Mouse (Mus musculus) lung, embryonic 14.5 days (tissue): ENCODE results near the gene Nupl1. TPM values are rescaled to one million over a fixed set of nuclear protein-coding genes. Genes with fewer than 3 reads are reported as not detected.

Experiments
- ATAC-seq: fragments of 200-750 bp; cut with Nextera tagmentation; 2 replicates; pipeline ENCODE4 v1.8.0; 2017; ENCODE audit warnings: mild to moderate bottlenecking, moderate TSS enrichment, moderate library complexity; ENCODE audit not compliant: insufficient read depth
- DNase-seq: peaks from one replicate; pipeline ENCODE4 v3.0.0-alpha.2; 2015
- H3K27ac ChIP-seq: fragments of 300-500 bp; sonication (generic); 2 replicates; pipeline ENCODE4 v1.5.1; 2014; ENCODE audit warnings: low read depth, mild to moderate bottlenecking, moderate library complexity
- H3K27me3 ChIP-seq: fragments of 300-500 bp; sonication (generic); 2 replicates; pipeline ENCODE4 v1.6.1; 2014; ENCODE audit warnings: low read length, control low read depth; ENCODE audit not compliant: insufficient read depth
- H3K36me3 ChIP-seq: fragments of 300-500 bp; sonication (generic); 2 replicates; pipeline ENCODE4 v1.6.1; 2014; ENCODE audit warnings: control low read depth; ENCODE audit not compliant: insufficient read depth
- H3K4me1 ChIP-seq: fragments of 300-500 bp; sonication (generic); 2 replicates; pipeline ENCODE4 v1.6.1; 2014; ENCODE audit warnings: antibody characterized with exemption, control low read depth; ENCODE audit not compliant: insufficient read depth
- H3K4me2 ChIP-seq: fragments of 300-500 bp; sonication (generic); 2 replicates; pipeline ENCODE4 v1.6.1; 2014; ENCODE audit warnings: mild to moderate bottlenecking
- H3K4me3 ChIP-seq: fragments of 300-500 bp; sonication (generic); 2 replicates; pipeline ENCODE4 v1.5.1; 2014; ENCODE audit warnings: low read depth, low read length
- H3K9ac ChIP-seq: fragments of 300-500 bp; sonication (generic); 2 replicates; pipeline ENCODE4 v1.6.1; 2014
- H3K9me3 ChIP-seq: fragments of 300-500 bp; sonication (generic); 2 replicates; pipeline ENCODE4 v1.6.1; 2016; ENCODE audit warnings: low read depth, low read length, control low read depth
- CTCF ChIP-seq: IDR thresholded peaks from 2 replicates; pipeline ENCODE4 v1.5.1; 2016; ENCODE audit warnings: antibody characterized with exemption, low read depth
- WGBS: fragments of 180-500 bp; shearing (Covaris S2); extraction: QIAGEN DNeasy Blood & Tissue Kit; methylation state at CpG from one replicate; pipeline ENCODE4 v1.1.7; 2014; 5-methylcytosine and 5-hydroxymethylcytosine counted together
- polyA plus RNA-seq: library from polyadenylated mRNA; unstranded; fragments of >200 nt; fragmentation: Nextera tagmentation; extraction: Ambion mirVana; gene quantifications from 2 replicates; pipeline ENCODE4 v1.2.1, GENCODE M21; 2014

Nupl1 gene
- polyA plus RNA-seq, 1 experiment from 2014 or later, result not detected

- Histone ChIP-seq H3K36me3 (no peaks in the 10 kb centered on the region), H3K9ac (no peak overlapping the region), H3K4me2 (no peak overlapping the region), H3K27ac (no peak overlapping the region), H3K4me3 (no peak overlapping the region), H3K9me3 (no peaks in the 10 kb centered on the region), H3K27me3 (no peaks in the 10 kb centered on the region), H3K4me1 (no peaks in the 10 kb centered on the region)
- ATAC-seq, result no peak
- no peak for DNase-seq
- WGBS, result 78% methylated on average over 5 of the region's 5 CpGs
- no peak for TF ChIP-seq CTCF
Observed at GRCm38 (mm10) chr14:60195999-60196398, 55.2 kb downstream of the Nupl1 start.

GRCm38 (mm10) chr14:60194606-60195005 is 56.6 kb downstream of the Nupl1 start:
- Histone ChIP-seq H3K9me3 (no peaks in the 10 kb centered on the region), H3K4me1 (no peaks in the 10 kb centered on the region), H3K36me3 (no peaks in the 10 kb centered on the region), H3K27ac (no peak overlapping the region), H3K9ac (no peak overlapping the region), H3K4me3 (no peak overlapping the region), H3K4me2 (no peak overlapping the region), H3K27me3 (no peaks in the 10 kb centered on the region)
- no peak for ATAC-seq
- 68% methylated on average over 1 of the region's 1 CpGs for WGBS
- no peak for TF ChIP-seq CTCF
- DNase-seq, result no peak

GRCm38 (mm10) chr14:60189771-60190170 is 61.5 kb downstream of the Nupl1 start:
- no peaks in the 10 kb centered on the region for H3K27me3 ChIP-seq
- no peaks in the 10 kb centered on the region for H3K4me1 ChIP-seq
- no peaks in the 10 kb centered on the region for H3K36me3 ChIP-seq
- 80% methylated on average over 5 of the region's 5 CpGs for WGBS
- H3K4me2 ChIP-seq, result no peak overlapping the region
- no peaks in the 10 kb centered on the region for H3K9me3 ChIP-seq
- H3K9ac ChIP-seq, result no peak overlapping the region
- TF ChIP-seq CTCF, result no peak
- DNase-seq (no peak), ATAC-seq (no peak)
- H3K4me3 ChIP-seq, result no peak overlapping the region
- H3K27ac ChIP-seq, result no peak overlapping the region

GRCm38 (mm10) chr14:60188201-60188825 is 62.9 kb downstream of the Nupl1 start:
- Histone ChIP-seq H3K4me1 (no peaks in the 10 kb centered on the region), H3K9me3 (no peaks in the 10 kb centered on the region), H3K4me2 (no peak overlapping the region), H3K9ac (no peak overlapping the region), H3K27ac (no peak overlapping the region), H3K4me3 (no peak overlapping the region), H3K36me3 (no peaks in the 10 kb centered on the region), H3K27me3 (no peaks in the 10 kb centered on the region)
- 71% methylated on average over 5 of the region's 5 CpGs for WGBS
- TF ChIP-seq CTCF, result no peak
- DNase-seq (no peak), ATAC-seq (no peak)

- Histone ChIP-seq H3K36me3 (no peaks in the 10 kb centered on the region), H3K27ac (no peak overlapping the region), H3K4me2 (no peak overlapping the region), H3K9me3 (no peaks in the 10 kb centered on the region), H3K9ac (no peak overlapping the region), H3K4me3 (no peak overlapping the region), H3K27me3 (peaks cover 14% of the 10 kb centered on the region; the same call in 1 of the 2 replicates), H3K4me1 (no peaks in the 10 kb centered on the region)
- 93% methylated on average over 2 of the region's 2 CpGs for WGBS
- ATAC-seq, result no peak
- no peak for TF ChIP-seq CTCF
- no peak for DNase-seq
Observed at GRCm38 (mm10) chr14:60181306-60181705, 69.9 kb downstream of the Nupl1 start.

- no peak for ATAC-seq
- no peak overlapping the region for H3K4me3 ChIP-seq
- TF ChIP-seq CTCF, result no peak
Observed at GRCm38 (mm10) chr14:60178571-60178955, 72.7 kb downstream of the Nupl1 start.

GRCm38 (mm10) chr14:60177614-60178570 is 73.3 kb downstream of the Nupl1 start:
- H3K4me3 ChIP-seq, result peak overlapping the region; percentile 67
- WGBS, result 15% methylated on average over 36 of the region's 37 CpGs
- ATAC-seq, result no peak; the same call in 1 of the 2 replicates
- H3K4me1 ChIP-seq, result no peaks in the 10 kb centered on the region
- H3K9me3 ChIP-seq, result no peaks in the 10 kb centered on the region
- no peaks in the 10 kb centered on the region for H3K36me3 ChIP-seq
- peaks cover 21% of the 10 kb centered on the region; the same call in 1 of the 2 replicates for H3K27me3 ChIP-seq
- no peak overlapping the region for H3K27ac ChIP-seq
- peak overlapping the region; percentile 65 for H3K9ac ChIP-seq
- no peak for DNase-seq
- peak overlapping the region; percentile 98 for H3K4me2 ChIP-seq
- TF ChIP-seq CTCF, result no peak

More at GRCm38 (mm10) chr14:60178571-60178955, 72.7 kb downstream of the Nupl1 start:
- 7% methylated on average over 2 of the region's 2 CpGs for WGBS
- Histone ChIP-seq H3K9ac (no peak overlapping the region), H3K4me2 (peak overlapping the region; percentile 98; the same call in 1 of the 2 replicates), H3K4me1 (no peaks in the 10 kb centered on the region), H3K9me3 (no peaks in the 10 kb centered on the region), H3K27me3 (peaks cover 21% of the 10 kb centered on the region; the same call in 1 of the 2 replicates), H3K27ac (no peak overlapping the region), H3K36me3 (no peaks in the 10 kb centered on the region)
- no peak for DNase-seq
